Mouse (Mus musculus) cerebellum, adult 9-10 months (tissue): ENCODE results near the gene Tmem108.

Experiments
- DNase-seq: peaks from one replicate; pipeline ENCODE4 v3.0.0; 2022

The Tmem108 gene

GRCm38 (mm10) chr9:103720021-103720420, 41.6 kb downstream of the Tmem108 start:
- DNase-seq, result no peak

GRCm38 (mm10) chr9:103716002-103716401, 45.6 kb downstream of the Tmem108 start:
- no peak for DNase-seq

- DNase-seq, result no peak
Observed at GRCm38 (mm10) chr9:103715352-103715751, 46.3 kb downstream of the Tmem108 start.

GRCm38 (mm10) chr9:103713230-103713629, 48.4 kb downstream of the Tmem108 start:
- no peak for DNase-seq

GRCm38 (mm10) chr9:103712711-103713110, 48.9 kb downstream of the Tmem108 start:
- no peak for DNase-seq

- no peak for DNase-seq
Observed at GRCm38 (mm10) chr9:103709694-103710093, 51.9 kb downstream of the Tmem108 start.

GRCm38 (mm10) chr9:103708514-103709173, 53.0 kb downstream of the Tmem108 start:
- DNase-seq, result no peak

GRCm38 (mm10) chr9:103707857-103708256, 53.8 kb downstream of the Tmem108 start:
- no peak for DNase-seq

- no peak for DNase-seq
Observed at GRCm38 (mm10) chr9:103707000-103707790, 54.4 kb downstream of the Tmem108 start.

GRCm38 (mm10) chr9:103705717-103706116, 55.9 kb downstream of the Tmem108 start:
- DNase-seq, result no peak

GRCm38 (mm10) chr9:103703014-103703413, 58.6 kb downstream of the Tmem108 start:
- no peak for DNase-seq

- no peak for DNase-seq
Observed at GRCm38 (mm10) chr9:103702452-103702851, 59.2 kb downstream of the Tmem108 start.

- no peak for DNase-seq
Observed at GRCm38 (mm10) chr9:103701448-103701847, 60.2 kb downstream of the Tmem108 start.

- no peak for DNase-seq
Observed at GRCm38 (mm10) chr9:103700240-103700639, 61.4 kb downstream of the Tmem108 start.

- no peak for DNase-seq
Observed at GRCm38 (mm10) chr9:103696967-103697366, 64.7 kb downstream of the Tmem108 start.

GRCm38 (mm10) chr9:103693826-103694225, 67.8 kb downstream of the Tmem108 start:
- DNase-seq, result peak; percentile 81

GRCm38 (mm10) chr9:103692699-103693098, 68.9 kb downstream of the Tmem108 start:
- DNase-seq, result no peak

- DNase-seq, result no peak
Observed at GRCm38 (mm10) chr9:103691847-103692246, 69.8 kb downstream of the Tmem108 start.

- no peak for DNase-seq
Observed at GRCm38 (mm10) chr9:103690446-103690845, 71.2 kb downstream of the Tmem108 start.

- DNase-seq, result no peak
Observed at GRCm38 (mm10) chr9:103689697-103690096, 71.9 kb downstream of the Tmem108 start.

GRCm38 (mm10) chr9:103689006-103689405, 72.6 kb downstream of the Tmem108 start:
- DNase-seq, result no peak

- no peak for DNase-seq
Observed at GRCm38 (mm10) chr9:103687130-103687529, 74.5 kb downstream of the Tmem108 start.

- DNase-seq, result no peak
Observed at GRCm38 (mm10) chr9:103681741-103682330, 79.8 kb downstream of the Tmem108 start.

- DNase-seq, result no peak
Observed at GRCm38 (mm10) chr9:103679234-103679633, 82.4 kb downstream of the Tmem108 start.
